Mouse (Mus musculus) stomach, embryonic 16.5 days (tissue): ENCODE measurements at regions not wholly inside any gene's neighbourhood (a gene's known extent, or its start where the extent isn't known, plus 50 kb on each side); places are given as distances from the start of the nearest gene placed in this dataset.

Source experiments
- ATAC-seq: fragments of 200-750 bp; cut with Nextera tagmentation; 2 replicates; pipeline ENCODE4 v1.8.0; 2017; ENCODE audit warnings: moderate number of reproducible peaks, moderate TSS enrichment; ENCODE audit not compliant: insufficient read depth, low FRiP score
- H3K27ac ChIP-seq: fragments of 300-500 bp; sonication (generic); 2 replicates; pipeline ENCODE4 v1.5.1; 2014; ENCODE audit warnings: low read length
- H3K27me3 ChIP-seq: fragments of 300-500 bp; sonication (generic); 2 replicates; pipeline ENCODE4 v1.6.1; 2014; ENCODE audit warnings: low read length, control low read depth, mixed read lengths; ENCODE audit not compliant: control insufficient read depth, insufficient read depth
- H3K36me3 ChIP-seq: fragments of 300-500 bp; sonication (generic); 2 replicates; pipeline ENCODE4 v1.6.1; 2014; ENCODE audit warnings: low read length; ENCODE audit not compliant: control insufficient read depth, insufficient read depth
- H3K4me1 ChIP-seq: fragments of 300-500 bp; sonication (generic); 2 replicates; pipeline ENCODE4 v1.6.1; 2014; ENCODE audit warnings: low read length, control low read depth, mixed read lengths; ENCODE audit not compliant: control insufficient read depth, insufficient read depth
- H3K4me2 ChIP-seq: fragments of 300-500 bp; sonication (generic); 2 replicates; pipeline ENCODE4 v1.6.1; 2014; ENCODE audit warnings: low read depth, low read length, mixed read lengths
- H3K4me3 ChIP-seq: fragments of 300-500 bp; sonication (generic); replicated peaks from 2 replicates; pipeline ENCODE4 v1.5.1; 2014; ENCODE audit warnings: mild to moderate bottlenecking, low read length
- H3K9ac ChIP-seq: fragments of 300-500 bp; sonication (generic); 2 replicates; pipeline ENCODE4 v1.6.1; 2014; ENCODE audit warnings: low read length
- H3K9me3 ChIP-seq: fragments of 300-500 bp; sonication (generic); replicated peaks from 2 replicates; pipeline ENCODE4 v1.6.1; 2016; ENCODE audit warnings: low read length, control low read depth; ENCODE audit not compliant: control insufficient read depth
- WGBS: fragments of 180-500 bp; shearing (Covaris S2); extraction: QIAGEN DNeasy Blood & Tissue Kit; methylation state at CpG from one replicate; pipeline ENCODE4 v1.1.7; 2014; 5-methylcytosine and 5-hydroxymethylcytosine counted together

GRCm38 (mm10) chr12:16304701-16305377 is 305.9 kb downstream of the Lpin1 start:
- Histone ChIP-seq H3K9me3 (no peaks in the 10 kb centered on the region), H3K4me3 (no peak overlapping the region), H3K36me3 (no peaks in the 10 kb centered on the region), H3K4me1 (no peaks in the 10 kb centered on the region), H3K4me2 (no peak overlapping the region), H3K9ac (no peak overlapping the region), H3K27me3 (no peaks in the 10 kb centered on the region), H3K27ac (no peak overlapping the region)
- WGBS = 84% methylated on average over 9 of the region's 9 CpGs
- no peak for ATAC-seq

GRCm38 (mm10) chr12:16285061-16285460 is 325.7 kb downstream of the Lpin1 start:
- H3K27ac ChIP-seq = no peak overlapping the region
- H3K36me3 ChIP-seq = no peaks in the 10 kb centered on the region
- no peaks in the 10 kb centered on the region for H3K27me3 ChIP-seq
- H3K9me3 ChIP-seq = no peaks in the 10 kb centered on the region
- ATAC-seq = no peak
- 66% methylated on average over 5 of the region's 5 CpGs for WGBS
- H3K4me2 ChIP-seq = no peak overlapping the region
- H3K4me3 ChIP-seq = no peak overlapping the region
- H3K4me1 ChIP-seq = no peaks in the 10 kb centered on the region
- H3K9ac ChIP-seq = no peak overlapping the region

- no peak overlapping the region for H3K4me2 ChIP-seq
- H3K4me1 ChIP-seq = no peaks in the 10 kb centered on the region
- no peaks in the 10 kb centered on the region for H3K9me3 ChIP-seq
- no peak overlapping the region for H3K4me3 ChIP-seq
- no peaks in the 10 kb centered on the region for H3K36me3 ChIP-seq
- H3K27ac ChIP-seq = no peak overlapping the region
- H3K27me3 ChIP-seq = no peaks in the 10 kb centered on the region
- H3K9ac ChIP-seq = no peak overlapping the region
- 68% methylated on average over 2 of the region's 2 CpGs for WGBS
- no peak for ATAC-seq
Observed at GRCm38 (mm10) chr12:16279146-16279545, 331.6 kb downstream of the Lpin1 start.

- no peak overlapping the region for H3K4me2 ChIP-seq
- ATAC-seq = no peak
- 66% methylated on average over 4 of the region's 4 CpGs for WGBS
- no peaks in the 10 kb centered on the region for H3K36me3 ChIP-seq
- no peaks in the 10 kb centered on the region for H3K27me3 ChIP-seq
- no peaks in the 10 kb centered on the region for H3K4me1 ChIP-seq
- no peak overlapping the region for H3K9ac ChIP-seq
- no peak overlapping the region for H3K4me3 ChIP-seq
- H3K9me3 ChIP-seq = no peaks in the 10 kb centered on the region
- H3K27ac ChIP-seq = no peak overlapping the region
Observed at GRCm38 (mm10) chr12:16277567-16278332, 333.0 kb downstream of the Lpin1 start.

- ATAC-seq = no peak
- WGBS = 68% methylated on average over 2 of the region's 2 CpGs
- Histone ChIP-seq H3K4me3 (no peak overlapping the region), H3K9ac (no peak overlapping the region), H3K27ac (no peak overlapping the region), H3K27me3 (no peaks in the 10 kb centered on the region), H3K36me3 (no peaks in the 10 kb centered on the region), H3K4me1 (no peaks in the 10 kb centered on the region), H3K4me2 (no peak overlapping the region), H3K9me3 (no peaks in the 10 kb centered on the region)
Observed at GRCm38 (mm10) chr12:16277144-16277543, 333.6 kb downstream of the Lpin1 start.

- Histone ChIP-seq H3K9me3 (no peaks in the 10 kb centered on the region), H3K27me3 (no peaks in the 10 kb centered on the region), H3K27ac (no peak overlapping the region), H3K4me2 (no peak overlapping the region), H3K36me3 (no peaks in the 10 kb centered on the region), H3K9ac (no peak overlapping the region), H3K4me3 (no peak overlapping the region), H3K4me1 (no peaks in the 10 kb centered on the region)
- 78% methylated on average over 4 of the region's 4 CpGs for WGBS
- no peak for ATAC-seq
Observed at GRCm38 (mm10) chr12:16276301-16276700, 334.5 kb downstream of the Lpin1 start.

GRCm38 (mm10) chr12:16272441-16272840 is 338.3 kb downstream of the Lpin1 start:
- Histone ChIP-seq H3K27ac (no peak overlapping the region), H3K27me3 (no peaks in the 10 kb centered on the region), H3K9ac (no peak overlapping the region), H3K4me3 (no peak overlapping the region), H3K9me3 (no peaks in the 10 kb centered on the region), H3K4me1 (no peaks in the 10 kb centered on the region), H3K36me3 (no peaks in the 10 kb centered on the region), H3K4me2 (no peak overlapping the region)
- no peak for ATAC-seq

- Histone ChIP-seq H3K4me3 (no peak overlapping the region), H3K27ac (no peak overlapping the region), H3K4me1 (no peaks in the 10 kb centered on the region), H3K4me2 (no peak overlapping the region), H3K36me3 (no peaks in the 10 kb centered on the region), H3K27me3 (no peaks in the 10 kb centered on the region), H3K9me3 (no peaks in the 10 kb centered on the region), H3K9ac (no peak overlapping the region)
- ATAC-seq = no peak
- WGBS = 77% methylated on average over 7 of the region's 7 CpGs
Observed at GRCm38 (mm10) chr12:16270876-16271275, 339.9 kb downstream of the Lpin1 start.

GRCm38 (mm10) chr12:16269706-16270105 is 341.1 kb downstream of the Lpin1 start:
- Histone ChIP-seq H3K27me3 (no peaks in the 10 kb centered on the region), H3K4me2 (no peak overlapping the region), H3K36me3 (no peaks in the 10 kb centered on the region), H3K9ac (no peak overlapping the region), H3K4me1 (no peaks in the 10 kb centered on the region), H3K9me3 (no peaks in the 10 kb centered on the region), H3K27ac (no peak overlapping the region), H3K4me3 (no peak overlapping the region)
- 48% methylated on average over 4 of the region's 4 CpGs for WGBS
- no peak for ATAC-seq
